Mouse (Mus musculus) forelimb bud, embryonic 11.5 days (tissue): ENCODE measurements around the gene Mars.

Source experiments
- DNase-seq: peaks from one replicate; pipeline ENCODE4 v3.0.0-alpha.2; 2012; ENCODE audit warnings: low read depth, low spot score

The Mars gene

DNA sequence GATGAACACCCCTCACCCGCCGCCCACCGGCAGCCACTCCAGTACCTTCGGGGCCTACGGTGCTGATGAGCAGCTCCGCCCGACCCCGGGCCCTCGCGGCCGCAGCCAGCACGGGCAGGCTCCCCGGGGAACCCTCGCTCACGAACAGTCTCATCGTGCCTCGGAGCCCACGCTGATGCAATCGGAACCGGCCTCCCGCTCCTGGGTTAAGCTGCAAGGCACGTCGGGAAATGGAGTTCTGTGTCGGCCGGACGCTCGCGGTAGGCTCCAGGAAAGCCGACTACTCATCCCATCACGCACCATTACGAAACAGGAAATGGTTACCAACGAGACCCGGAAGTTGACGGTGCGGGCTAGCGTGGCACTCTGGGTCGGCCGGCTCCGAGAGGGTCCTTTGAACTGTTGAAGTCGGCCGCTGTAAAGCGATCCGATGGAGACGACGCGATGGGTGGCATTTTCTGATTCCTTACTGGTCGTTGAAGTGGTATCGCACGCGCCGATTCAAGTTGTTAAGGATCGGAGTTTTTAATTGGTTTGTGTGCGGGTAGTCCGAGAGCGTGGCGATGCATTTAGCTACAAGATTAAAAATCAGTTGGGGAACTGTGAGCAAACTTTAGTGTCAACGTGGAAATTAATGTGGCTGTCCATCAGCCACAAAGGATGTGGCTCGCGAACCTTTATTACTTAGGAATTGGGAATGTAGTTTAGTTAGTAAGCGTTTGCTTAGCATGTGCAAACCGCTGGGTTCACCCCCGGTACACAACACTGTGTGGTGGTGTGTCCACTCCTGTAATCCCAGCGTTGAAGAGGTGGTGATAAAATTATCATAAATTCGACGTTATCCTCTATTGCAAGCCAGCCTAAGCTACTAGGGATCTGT is at the start of gene Mars:
TSS of gene Mars (minus strand) at position 311 of the 880 bp plus-strand sequence.
- DNase-seq, result peak; percentile 94

DNA sequence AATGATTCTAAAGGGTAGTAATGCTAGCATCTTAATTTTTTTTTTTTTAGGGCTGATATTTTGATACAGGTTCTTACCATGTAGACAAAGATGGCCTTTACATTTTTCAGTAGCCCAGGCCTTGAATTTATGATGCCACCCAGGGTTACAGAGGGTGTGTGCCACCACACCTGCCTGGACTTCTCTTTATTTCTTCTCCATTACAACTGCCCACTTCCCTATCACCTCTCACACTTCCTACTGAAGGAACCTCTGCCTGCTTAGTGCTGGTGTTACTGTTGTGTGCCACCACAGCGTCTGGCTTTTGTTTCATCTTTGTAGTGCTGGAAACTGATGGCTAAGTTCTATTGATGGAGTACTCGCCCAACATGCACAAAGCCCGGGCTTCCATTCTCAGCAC is 49.1 kb upstream of the Mars start:
- no peak for DNase-seq

DNA sequence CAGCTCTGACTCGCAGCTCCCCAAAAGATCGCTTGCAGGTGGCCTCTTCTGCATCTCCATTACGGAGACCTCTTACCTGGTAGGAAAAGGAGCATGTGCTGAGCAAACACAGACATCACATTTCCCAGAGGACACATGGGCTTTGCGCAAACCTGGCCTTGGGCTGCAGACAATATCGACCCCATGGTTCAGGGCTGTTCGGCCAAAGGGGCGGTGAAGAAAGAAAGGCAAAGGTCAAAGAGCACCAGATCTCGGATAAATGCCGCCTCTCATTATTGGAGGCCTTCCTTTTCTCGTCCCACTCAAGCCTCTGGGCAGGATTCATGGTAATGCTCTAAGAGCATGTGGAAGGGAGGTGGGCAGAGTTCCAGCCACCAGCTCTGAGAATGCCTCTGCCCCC is 43.8 kb upstream of the Mars start:
- no peak for DNase-seq

DNA sequence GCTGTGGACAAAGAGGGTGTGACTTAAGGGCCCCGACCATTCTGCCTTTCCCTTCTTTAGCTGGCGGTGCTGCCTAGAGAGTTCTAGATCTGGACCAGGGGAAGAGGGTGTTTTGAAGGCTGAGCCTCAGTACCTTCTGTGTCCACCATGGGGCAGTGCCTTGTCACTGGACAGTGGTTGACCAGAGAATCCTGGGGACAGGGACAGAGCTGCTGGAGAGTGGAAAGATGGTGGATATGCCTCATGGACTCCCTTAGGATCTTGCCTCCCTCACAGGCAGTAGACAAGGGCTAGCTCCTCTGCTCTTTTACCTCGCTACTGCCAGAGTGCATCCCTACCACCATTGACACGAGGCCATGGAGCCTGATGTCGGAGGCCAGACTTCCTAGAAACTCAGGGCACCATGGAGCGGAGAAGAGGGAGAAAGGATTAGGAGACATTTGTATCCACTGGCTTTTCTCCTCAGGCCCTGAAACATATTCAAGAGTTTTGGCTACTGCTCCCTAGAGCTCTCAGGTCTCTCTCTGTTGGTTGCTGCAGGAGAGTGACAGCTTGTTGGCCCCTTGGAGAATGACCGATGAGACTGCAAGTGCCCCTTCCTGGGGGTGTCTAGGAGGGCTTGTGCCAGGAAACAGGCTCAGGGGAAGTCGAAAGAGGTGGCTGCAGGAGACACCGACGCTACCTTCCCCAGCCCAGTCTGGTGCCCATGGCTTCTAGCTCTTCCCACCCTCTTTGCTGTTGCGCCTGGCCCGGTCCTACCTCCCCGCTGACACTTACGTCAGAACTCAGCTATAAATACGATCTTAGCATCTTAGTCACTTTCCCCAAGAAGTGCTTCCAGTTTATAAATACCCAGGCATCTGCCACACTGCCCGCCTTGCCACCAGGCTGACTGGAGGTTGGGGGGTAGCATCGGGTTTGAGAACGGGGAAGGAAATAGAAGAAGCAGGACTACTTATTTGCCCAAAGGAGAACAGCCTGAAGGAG is 42.6 kb upstream of the Mars start, which contains the start of gene Inhbe:
TSS of gene Inhbe (minus strand) at position 503 of the 987 bp plus-strand sequence.
- DNase-seq, result no peak

DNA sequence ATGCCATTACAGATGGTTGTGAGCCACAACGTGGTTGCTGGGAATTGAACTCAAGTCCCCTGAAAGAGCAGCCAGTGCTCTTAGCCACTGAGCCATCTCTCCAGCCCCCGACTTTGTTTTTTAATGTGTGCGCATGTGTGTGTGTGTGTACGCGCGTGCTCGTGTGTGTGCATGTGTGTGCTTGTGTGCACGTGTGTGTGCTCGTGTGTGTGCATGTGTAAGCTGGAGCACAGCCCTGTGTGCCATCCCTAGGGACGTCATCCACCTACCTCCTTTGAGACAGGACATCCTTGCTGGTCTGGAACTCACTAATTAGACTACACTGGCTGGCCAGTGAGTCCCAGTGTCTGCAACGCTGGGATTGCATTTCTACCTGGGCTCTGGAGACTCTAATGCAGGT is 41.2 kb upstream of the Mars start:
- DNase-seq, result no peak

DNA sequence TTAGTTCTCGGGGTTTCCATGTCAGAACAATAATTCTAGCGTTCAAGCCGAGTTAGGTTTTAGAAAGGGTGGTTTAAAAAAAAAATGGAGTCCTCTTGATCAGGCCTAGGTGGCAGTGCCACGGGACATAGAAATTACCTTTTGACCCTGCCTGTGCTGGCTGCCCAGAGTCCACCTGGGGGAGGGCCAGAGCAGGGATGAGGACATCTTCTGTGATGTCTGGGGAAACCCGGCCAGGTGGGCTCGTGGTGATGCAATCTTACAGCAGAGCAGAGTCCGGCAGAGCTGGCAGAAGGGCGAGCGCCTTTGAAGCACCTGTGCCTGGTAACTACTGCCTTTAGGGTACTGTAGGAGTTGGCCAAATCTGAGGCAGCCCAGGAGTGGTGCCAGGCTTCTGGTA is 40.6 kb upstream of the Mars start:
- DNase-seq, result no peak

DNA sequence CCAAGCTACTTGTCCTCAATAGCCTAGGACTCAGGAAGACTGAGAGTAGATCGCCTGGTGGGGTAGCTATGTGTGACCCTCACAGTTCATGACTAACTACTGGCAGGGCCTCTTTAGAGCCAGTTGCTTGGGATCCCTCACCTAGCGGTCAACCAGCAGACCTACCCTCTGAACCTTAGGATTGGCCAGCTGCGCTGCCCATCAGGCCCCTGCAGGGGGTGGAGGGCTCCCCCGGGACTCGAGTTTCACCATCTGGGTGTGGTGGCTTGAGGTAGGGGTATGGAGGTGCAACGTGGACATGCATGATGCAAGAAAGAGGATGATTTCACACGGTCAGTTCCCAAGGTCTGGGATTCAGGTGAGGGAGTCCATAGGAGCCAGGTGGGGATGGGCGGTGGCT is 40.1 kb upstream of the Mars start:
- DNase-seq, result no peak

DNA sequence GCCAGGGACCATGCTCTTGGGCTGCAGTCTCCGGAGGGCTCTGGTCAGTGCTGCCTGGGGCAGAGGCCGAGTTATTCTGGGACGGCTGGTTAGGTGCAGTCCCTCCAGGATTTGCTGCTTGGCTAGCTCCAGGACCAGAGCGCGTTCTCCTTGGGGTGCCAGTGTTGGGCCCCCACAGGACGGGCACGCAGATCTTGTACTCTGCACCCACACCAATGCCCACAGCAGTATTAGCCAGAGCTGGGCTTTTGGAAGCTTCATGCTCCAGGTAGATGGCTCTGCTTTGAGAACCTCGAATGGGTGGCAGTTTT is 39.7 kb upstream of the Mars start:
- DNase-seq, result no peak

DNA sequence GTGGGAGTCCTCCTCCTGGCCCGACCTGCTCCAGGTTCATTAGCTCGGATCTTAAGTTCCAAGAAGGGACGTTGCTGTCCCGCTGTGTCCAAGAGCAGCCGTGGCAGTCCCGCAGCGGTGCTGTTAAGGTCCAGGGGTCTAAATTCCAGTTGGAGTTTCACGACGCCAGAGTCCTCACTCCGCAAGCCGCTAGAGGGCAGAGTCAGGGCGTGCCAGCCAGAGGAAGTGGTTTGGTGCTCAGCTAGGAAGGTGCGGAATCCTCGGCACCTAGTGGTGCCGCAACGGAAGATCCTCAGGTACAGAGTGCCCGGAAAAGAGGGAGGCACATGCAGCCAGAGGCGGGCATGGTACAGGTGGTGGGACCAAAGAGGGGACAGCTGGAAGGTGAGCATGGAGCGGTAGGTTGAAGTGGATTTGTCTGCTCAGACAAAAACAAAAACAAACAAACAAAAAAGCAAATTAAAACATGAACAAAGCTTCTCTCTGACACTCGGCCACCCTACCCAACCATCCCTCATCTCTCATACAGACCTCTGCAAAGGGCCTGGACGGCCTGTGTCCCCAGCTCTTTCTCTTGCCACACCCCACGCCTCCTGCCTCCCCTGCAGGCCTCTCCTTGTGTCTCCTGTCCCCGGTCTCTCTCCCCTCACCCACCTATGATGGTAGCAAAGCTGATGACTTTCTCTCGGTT is 39.2 kb upstream of the Mars start:
- DNase-seq, result peak; percentile 74

DNA sequence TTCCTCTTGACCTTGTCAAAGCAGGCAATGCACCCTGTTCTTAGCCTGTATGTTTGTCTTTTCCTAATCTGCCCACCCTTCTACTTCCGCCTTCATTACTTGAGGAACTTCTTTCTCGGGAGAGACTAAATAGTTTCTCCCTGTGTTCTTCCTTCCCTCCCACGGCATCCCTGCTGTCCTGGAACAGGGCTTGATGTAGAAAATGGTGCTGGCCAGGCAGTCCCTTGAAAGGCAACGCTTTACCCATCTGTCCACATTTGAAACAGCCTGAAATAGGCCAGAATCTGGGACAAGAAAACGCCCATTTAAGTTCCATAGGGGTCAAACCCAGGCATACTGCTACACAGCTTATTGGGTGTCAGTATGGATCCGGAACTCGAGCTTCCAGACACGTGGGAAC is 38.2 kb upstream of the Mars start:
- no peak for DNase-seq

DNA sequence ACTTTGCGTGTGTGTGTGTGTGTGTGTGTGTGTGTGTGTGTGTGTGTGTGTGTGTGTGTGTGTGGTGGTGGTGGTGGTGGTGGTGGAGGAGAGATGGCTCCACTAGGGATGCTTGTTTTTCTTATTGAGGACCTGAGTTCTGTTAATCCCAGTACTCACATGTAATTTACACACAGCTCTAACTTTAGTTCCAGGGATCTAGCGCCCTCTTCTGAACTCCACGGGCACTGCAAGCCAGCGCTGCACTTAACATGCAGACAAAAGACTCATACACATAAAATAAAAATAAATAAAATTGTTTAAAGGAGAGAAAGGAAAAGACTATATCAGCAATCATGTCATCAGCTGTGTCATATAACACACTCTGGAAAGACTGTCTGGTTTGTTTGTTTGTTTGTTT is 37.4 kb upstream of the Mars start:
- DNase-seq, result no peak

DNA sequence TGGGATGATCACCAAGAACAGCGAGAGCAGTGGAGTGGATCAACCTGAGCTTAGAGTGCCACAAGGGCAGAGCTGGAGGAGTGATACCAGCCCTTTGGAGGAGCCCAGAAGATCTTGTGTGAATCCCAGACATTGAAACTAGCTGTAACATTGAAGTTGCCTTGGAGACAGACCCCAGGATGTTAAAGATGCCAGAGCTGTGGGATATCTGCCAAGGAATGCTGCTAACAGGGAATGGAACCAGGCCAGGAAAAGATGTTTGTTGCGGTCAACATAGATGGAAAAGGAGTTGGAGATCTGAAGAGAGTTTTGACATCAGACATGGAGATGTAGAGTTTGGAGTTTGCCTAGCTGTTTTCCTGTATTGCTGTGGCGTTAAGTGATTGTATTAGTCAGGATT is 34.6 kb upstream of the Mars start:
- no peak for DNase-seq

DNA sequence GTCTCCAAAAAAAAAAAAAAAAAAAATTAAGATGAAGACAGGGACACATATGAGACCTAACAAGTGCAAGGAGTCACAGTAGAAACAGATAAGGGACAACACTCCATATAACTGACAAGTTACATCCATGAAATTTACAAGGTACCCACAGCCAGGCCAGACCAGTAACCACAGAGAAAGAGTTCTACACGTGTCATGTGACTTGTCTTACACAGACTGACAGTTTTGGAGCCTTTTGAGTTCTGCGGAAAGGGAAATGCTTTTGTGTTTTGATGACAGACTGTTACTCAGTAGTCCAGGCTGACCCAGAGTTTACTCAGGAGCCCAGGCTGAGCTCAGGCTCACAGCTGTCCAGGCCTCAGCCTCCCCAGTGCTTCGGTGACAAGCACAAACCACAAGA is 31.4 kb upstream of the Mars start:
- DNase-seq, result no peak

DNA sequence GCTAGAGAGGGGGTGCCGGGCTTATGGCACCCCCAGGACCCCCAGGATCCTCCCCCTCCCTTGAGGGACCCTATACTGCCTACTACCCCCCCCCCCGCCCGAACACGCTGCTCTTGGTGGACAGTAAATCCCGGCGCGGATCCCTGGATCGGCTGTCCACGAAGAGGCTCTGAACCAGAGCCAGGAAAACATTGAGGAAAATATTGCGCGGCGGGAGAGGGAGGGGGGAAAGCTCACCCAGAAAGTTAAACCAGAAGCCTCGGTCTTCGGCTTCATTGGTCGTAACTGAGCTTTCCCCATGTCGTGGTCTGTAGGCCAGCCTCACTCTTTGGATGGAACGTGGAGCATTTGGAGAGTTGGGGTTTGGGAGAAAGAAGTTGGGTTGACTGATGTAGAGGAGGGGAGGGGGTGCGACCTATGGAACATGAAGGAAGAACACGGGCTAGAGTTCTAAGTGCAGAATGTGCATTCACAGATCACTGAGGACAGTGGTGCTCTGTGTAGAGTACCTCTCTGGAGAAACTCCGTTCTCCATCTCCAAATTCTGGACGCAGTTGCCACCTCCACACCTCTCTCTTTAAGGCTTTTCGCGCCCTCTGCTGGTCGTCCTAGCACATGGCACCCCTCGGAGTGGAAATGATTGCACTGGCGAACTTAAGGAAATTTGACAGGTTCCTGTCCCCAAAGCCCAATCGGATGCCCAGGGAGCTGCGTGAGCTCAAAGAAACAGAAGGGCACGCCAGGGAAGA is 30.5 kb upstream of the Mars start, which contains the start of gene Gli1:
TSS of gene Gli1 (minus strand) at position 84 of the 749 bp plus-strand sequence.
- DNase-seq, result peak; percentile 90

DNA sequence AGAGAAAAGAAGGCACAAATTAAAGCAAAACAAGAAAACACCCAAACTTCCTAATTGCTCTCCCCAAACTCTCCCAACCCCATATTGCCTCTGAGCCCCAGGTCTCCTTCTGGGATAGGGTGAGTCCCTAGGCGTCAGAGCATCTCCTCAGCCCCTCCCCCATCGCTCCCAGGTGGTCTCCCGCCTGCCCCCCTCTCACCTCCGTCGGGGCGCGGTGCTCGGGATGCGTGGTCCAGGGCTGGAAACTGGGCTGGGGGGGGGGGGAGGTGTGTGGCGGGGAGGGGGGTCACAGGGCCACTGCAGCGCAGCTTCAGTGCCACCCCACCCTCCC is 29.7 kb upstream of the Mars start:
- DNase-seq, result no peak

DNA sequence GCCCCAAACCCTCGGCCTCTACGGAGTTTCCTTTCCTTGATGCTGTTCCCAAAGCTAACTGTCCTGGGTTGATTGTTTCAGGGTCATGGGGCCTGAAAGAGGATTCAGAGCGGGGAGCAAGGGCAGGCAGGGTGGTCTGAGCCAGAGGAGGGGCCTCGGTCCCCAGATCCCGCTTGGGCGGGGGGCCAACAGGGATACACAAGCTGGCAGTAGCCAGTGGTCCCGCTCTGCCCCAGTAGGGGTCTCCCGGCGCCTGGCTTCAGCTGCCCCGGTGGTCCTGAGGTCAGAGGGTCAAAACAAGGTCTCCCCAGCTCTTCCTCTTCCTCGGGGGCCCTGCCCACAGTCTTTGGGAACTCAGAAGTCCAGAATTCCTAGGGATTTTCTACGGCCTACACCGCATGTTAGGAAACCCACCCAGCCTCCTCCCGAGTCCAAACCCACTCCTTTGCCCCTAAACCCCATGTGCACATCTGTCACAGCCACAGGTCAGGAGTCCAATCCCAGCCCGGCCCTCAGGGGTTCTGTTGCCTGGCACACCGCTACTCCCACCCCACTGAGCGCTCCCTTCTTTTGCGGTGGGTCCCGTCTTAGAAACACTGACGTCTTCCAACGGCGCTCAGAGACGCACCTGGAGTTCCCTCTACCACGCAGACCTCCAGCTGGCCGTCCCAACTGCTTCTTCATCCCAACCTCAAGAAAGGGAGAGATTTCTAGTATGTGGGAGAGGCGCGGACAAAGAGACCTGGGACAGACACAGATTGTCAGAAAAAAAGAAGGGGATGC is 29.2 kb upstream of the Mars start:
- DNase-seq, result peak; percentile 62

DNA sequence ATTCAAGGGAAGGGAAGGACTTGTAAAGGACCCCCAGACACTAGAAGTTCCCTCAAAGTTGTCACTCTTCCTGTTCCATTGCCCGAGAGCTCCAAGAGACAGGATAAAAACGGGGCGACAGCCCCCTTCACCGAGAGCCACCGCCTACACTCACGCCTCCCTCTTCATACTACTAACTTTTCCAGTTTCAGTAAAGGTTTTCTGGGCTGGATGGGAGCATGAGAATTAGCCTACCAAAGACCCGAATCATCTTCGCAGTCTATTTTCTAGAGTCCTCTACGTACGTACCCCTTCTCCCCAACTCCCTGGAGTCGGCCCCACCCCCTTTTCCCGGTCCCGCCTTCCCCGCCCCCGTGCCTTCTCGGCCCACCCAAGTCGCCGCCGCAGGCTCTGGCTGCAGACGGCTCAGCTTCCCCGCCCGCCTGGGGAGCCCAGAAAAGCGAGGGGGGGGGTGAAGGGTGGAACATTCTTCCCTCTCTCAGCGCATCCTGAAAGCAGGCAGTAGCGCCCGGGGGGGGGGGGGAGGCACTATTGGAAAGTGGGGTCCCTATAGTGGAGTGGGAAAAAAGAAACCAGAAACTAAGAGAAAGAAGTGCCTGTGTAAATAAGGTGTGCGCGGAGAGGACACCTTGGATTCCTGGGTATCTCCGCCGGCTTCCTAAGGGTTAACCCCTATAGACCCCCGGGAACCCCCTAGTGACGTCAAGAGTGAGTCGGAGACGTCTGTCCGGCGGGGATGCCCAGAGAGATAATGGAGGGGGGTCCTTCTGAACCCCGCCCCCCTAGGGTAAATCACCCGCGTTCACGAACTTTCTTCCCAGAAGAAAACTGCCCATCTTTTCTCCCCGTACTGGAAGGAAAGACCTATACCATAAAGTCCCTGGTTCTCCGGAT is 28.3 kb upstream of the Mars start:
- DNase-seq, result peak; percentile 77

DNA sequence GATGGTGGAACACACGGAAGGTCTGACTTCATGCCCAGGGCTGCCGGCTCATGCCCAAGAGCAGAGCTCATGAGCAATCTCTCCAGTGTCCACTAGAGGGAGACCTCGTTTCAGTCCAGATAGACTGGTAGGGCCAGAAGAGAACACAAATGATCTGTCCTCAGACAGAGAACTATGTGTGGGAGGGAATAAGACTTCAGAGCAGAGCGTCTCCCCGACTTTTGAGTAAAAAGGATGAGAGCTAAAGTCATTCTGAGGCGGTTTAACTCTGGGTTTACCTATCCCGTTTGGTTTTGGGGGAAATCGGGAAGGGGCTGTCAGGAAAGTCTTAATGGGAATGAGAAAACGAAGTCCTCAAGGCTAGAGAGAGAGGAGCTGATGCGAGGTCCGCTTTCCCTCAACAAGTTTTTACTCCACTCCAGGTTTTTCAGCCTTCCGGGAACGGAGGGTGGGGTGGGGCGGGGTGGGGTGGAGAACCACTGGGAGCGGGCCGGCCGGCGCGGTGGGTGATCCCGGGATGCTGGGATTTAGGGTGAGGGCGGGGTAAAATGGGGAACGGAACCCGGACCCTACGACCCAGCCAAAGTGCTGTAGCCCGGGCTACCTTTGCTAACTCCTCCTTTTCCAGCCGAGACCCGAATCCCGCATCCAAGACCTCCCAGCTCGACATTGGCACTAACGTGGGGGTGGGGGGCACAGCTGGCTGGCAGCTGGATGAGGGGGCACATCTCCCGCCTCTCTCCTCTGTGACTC is 27.5 kb upstream of the Mars start:
- peak; percentile 93 for DNase-seq
